Mouse (Mus musculus): ENCODE data around the gene Elf2. TPM values are rescaled to one million over a fixed set of nuclear protein-coding genes. Genes with fewer than 3 reads are reported as not detected.
"Not testable (repeated sequence)": the region's sequence is repeated elsewhere in the genome, so short reads cannot be mapped to it uniquely, and the experiment has no call there.

Elf2 gene
- polyA plus RNA-seq, 1 experiment from 2014 or later: 44.5 TPM

DNA sequence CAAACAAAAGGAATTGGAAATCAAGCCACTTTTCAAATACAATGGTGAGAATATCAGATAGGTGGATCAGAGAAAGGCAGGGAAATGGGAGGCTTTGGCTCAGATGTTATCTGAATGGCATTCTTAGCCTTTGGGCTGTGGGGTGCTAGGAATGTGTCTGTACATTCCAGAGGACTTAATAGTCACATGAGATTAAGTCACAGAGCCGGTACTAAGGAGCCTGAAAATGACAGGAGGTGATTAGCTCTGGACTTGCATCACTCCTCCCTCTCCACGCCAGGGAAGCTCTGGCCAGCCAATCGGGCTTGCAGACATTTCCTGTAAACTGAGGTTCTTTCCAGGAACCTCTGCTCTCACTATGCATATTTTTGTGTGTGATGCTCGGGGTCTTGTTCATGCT lies 119.6 kb downstream of the Elf2 start:
- 27% methylated on average over 4 of the region's 4 CpGs for WGBS (ENCODE audit: insufficient replicate concordance)
- H3K27ac ChIP-seq (ENCODE audit: low read depth, low read length): no peak overlapping the region
- ATAC-seq (replicated peaks; ENCODE audit: insufficient number of reproducible peaks, low FRiP score, low TSS enrichment): no peak
- H3K4me3 ChIP-seq (ENCODE audit: low read depth, low read length): no peak overlapping the region
- no peaks in the 10 kb centered on the region for H3K9me3 ChIP-seq (replicated peaks; ENCODE audit: control insufficient read depth, low read length)
- no peaks in the 10 kb centered on the region for H3K27me3 ChIP-seq (ENCODE audit: control insufficient read depth, insufficient read depth, low read length)
- H3K36me3 ChIP-seq (ENCODE audit: control insufficient read depth, insufficient read depth, low read length): no peaks in the 10 kb centered on the region
- no peak overlapping the region for H3K9ac ChIP-seq (ENCODE audit: low read depth, low read length)
- peaks cover 24% of the 10 kb centered on the region for H3K4me1 ChIP-seq (ENCODE audit: control insufficient read depth, insufficient read depth, low read length)
- H3K4me2 ChIP-seq: no peak overlapping the region

DNA sequence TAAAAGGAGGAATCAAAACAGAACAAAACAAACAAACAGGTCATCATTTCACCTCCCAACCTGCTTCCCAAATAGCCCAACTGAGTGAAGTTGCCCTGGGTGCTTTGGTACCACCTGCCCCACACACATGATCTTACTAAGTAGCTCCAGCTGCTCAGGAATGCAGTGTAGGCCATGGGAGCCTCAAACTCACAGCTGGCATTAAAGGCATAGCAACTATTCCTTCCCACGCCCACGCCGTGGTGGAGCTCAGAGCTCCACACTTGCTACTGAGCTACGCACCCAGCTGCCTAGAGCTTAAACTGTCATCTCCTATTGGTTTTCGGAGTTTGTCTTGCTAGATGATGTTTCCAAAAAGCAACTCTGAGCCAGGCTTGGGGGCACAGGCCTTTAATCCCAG lies 121.2 kb downstream of the Elf2 start:
- Histone ChIP-seq H3K27ac (ENCODE audit: low read depth, low read length) (no peak overlapping the region), H3K4me2 (no peak overlapping the region), H3K4me1 (ENCODE audit: control insufficient read depth, insufficient read depth, low read length) (peaks cover 24% of the 10 kb centered on the region), H3K27me3 (ENCODE audit: control insufficient read depth, insufficient read depth, low read length) (no peaks in the 10 kb centered on the region), H3K9me3 (replicated peaks; ENCODE audit: control insufficient read depth, low read length) (no peaks in the 10 kb centered on the region), H3K9ac (ENCODE audit: low read depth, low read length) (no peak overlapping the region), H3K36me3 (ENCODE audit: control insufficient read depth, insufficient read depth, low read length) (no peaks in the 10 kb centered on the region), H3K4me3 (ENCODE audit: low read depth, low read length) (no peak overlapping the region)
- ATAC-seq (replicated peaks; ENCODE audit: insufficient number of reproducible peaks, low FRiP score, low TSS enrichment): no peak
- 89% methylated on average over 5 of the region's 5 CpGs for WGBS (ENCODE audit: insufficient replicate concordance)

DNA sequence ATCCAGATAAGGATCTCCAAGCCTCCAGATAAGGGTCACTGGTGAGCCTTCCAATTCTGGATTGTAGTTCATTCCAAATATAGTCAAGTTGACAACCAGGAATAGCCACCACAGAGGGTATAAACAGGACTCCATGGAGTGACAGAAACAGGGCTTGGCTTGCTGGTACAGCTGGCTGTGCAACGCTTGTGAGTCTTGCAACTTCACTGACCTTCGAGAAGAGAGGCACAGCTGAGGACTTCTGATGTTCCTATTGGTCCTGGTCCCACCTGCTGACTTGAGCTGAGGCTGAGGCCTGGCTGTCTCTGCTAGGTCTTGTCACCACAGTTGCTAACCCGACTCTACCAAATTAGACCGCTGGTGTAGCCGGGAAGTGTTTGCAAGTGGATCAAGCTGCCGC lies 122.1 kb downstream of the Elf2 start:
- ATAC-seq (replicated peaks; ENCODE audit: insufficient number of reproducible peaks, low FRiP score, low TSS enrichment): not testable (repeated sequence)

DNA sequence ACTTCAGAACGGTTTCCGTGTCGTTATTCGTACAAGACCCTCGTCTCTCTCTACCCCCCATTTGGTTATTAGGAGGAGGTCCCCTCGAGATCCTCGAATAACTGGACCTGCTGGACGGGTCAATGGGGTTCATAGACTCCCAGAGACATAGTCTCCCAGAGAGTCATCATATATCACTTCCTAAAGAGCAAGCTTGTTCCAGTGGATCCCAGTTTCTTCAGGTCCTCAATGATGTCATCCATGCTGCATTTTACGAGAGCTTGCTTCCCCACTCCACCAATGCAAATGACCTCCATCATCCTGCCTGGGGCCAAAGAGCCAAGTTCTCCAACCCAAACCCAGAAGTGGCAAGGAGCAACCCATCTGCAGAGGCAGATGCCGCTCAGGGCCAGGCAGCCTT lies 124.1 kb downstream of the Elf2 start:
- not testable (repeated sequence) for H3K4me3 ChIP-seq (ENCODE audit: low read depth, low read length); H3K9ac ChIP-seq (ENCODE audit: low read depth, low read length); H3K27me3 ChIP-seq (ENCODE audit: control insufficient read depth, insufficient read depth, low read length); H3K36me3 ChIP-seq (ENCODE audit: control insufficient read depth, insufficient read depth, low read length); ATAC-seq (replicated peaks; ENCODE audit: insufficient number of reproducible peaks, low FRiP score, low TSS enrichment); H3K4me2 ChIP-seq; H3K9me3 ChIP-seq (replicated peaks; ENCODE audit: control insufficient read depth, low read length); H3K27ac ChIP-seq (ENCODE audit: low read depth, low read length); H3K4me1 ChIP-seq (ENCODE audit: control insufficient read depth, insufficient read depth, low read length)
- WGBS (ENCODE audit: insufficient replicate concordance): 78% methylated on average over 5 of the region's 10 CpGs

More for the DNA sequence above, 122.1 kb downstream of the Elf2 start:
- H3K4me3 ChIP-seq (ENCODE audit: low read depth, low read length); H3K36me3 ChIP-seq (ENCODE audit: control insufficient read depth, insufficient read depth, low read length); H3K4me2 ChIP-seq; H3K9me3 ChIP-seq (replicated peaks; ENCODE audit: control insufficient read depth, low read length); H3K27ac ChIP-seq (ENCODE audit: low read depth, low read length); H3K27me3 ChIP-seq (ENCODE audit: control insufficient read depth, insufficient read depth, low read length); H3K9ac ChIP-seq (ENCODE audit: low read depth, low read length): not testable (repeated sequence)
- peaks cover 16% of the 10 kb centered on the region for H3K4me1 ChIP-seq (ENCODE audit: control insufficient read depth, insufficient read depth, low read length)
- 79% methylated on average over 6 of the region's 6 CpGs for WGBS (ENCODE audit: insufficient replicate concordance)

DNA sequence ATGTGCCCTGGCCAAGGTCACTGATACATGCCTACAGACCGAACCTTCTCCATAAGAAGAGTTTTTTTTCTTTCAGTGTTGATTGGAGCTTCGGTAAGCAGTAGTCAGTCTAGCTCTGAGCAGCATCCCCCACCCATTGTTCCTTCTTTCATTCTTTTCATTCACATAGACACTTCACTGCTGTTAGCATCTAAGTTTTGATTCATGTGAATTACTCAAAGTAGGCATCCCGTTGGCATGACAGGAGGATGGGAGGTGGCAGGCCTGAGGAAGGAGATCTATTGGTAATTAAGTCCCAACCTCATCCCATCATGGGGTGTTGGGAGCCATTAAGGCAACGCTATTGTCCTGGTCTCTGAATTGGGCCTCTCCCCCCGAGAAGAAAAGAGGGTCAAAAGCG lies 124.8 kb downstream of the Elf2 start:
- Histone ChIP-seq H3K4me2 (no peak overlapping the region), H3K36me3 (ENCODE audit: control insufficient read depth, insufficient read depth, low read length) (no peaks in the 10 kb centered on the region), H3K4me3 (ENCODE audit: low read depth, low read length) (no peak overlapping the region), H3K27me3 (ENCODE audit: control insufficient read depth, insufficient read depth, low read length) (no peaks in the 10 kb centered on the region), H3K27ac (ENCODE audit: low read depth, low read length) (no peak overlapping the region), H3K9ac (ENCODE audit: low read depth, low read length) (no peak overlapping the region), H3K9me3 (replicated peaks; ENCODE audit: control insufficient read depth, low read length) (no peaks in the 10 kb centered on the region), H3K4me1 (ENCODE audit: control insufficient read depth, insufficient read depth, low read length) (no peaks in the 10 kb centered on the region)
- 83% methylated on average over 6 of the region's 6 CpGs for WGBS (ENCODE audit: insufficient replicate concordance)
- no peak for ATAC-seq (replicated peaks; ENCODE audit: insufficient number of reproducible peaks, low FRiP score, low TSS enrichment)

DNA sequence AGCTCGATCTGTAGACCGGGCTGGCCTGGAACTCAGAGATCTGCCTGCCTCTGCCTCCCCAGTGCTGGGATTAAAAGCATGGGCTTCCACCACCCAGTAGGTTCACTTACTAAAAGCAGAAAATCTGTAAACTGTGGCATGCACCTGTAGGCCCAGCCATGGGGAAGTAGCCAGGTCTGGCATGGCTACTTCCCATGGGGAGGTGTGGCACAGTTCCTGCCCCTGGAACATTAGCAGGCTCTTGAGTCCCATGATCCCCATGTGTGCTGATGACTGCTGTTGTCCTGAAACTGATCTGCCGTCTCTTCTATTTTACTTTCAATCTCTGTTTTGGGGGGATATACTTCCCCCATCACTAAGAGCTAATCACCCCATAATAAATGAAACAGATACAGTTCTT lies 127.4 kb downstream of the Elf2 start:
- Histone ChIP-seq H3K9me3 (replicated peaks; ENCODE audit: control insufficient read depth, low read length) (no peaks in the 10 kb centered on the region), H3K27me3 (ENCODE audit: control insufficient read depth, insufficient read depth, low read length) (no peaks in the 10 kb centered on the region), H3K4me2 (no peak overlapping the region), H3K27ac (ENCODE audit: low read depth, low read length) (no peak overlapping the region), H3K36me3 (ENCODE audit: control insufficient read depth, insufficient read depth, low read length) (no peaks in the 10 kb centered on the region), H3K4me1 (ENCODE audit: control insufficient read depth, insufficient read depth, low read length) (0 out of 2 replicates have a peak, but pooled peaks cover 4% of the 10 kb centered on the region), H3K9ac (ENCODE audit: low read depth, low read length) (no peak overlapping the region), H3K4me3 (ENCODE audit: low read depth, low read length) (no peak overlapping the region)
- ATAC-seq (replicated peaks; ENCODE audit: insufficient number of reproducible peaks, low FRiP score, low TSS enrichment): no peak
- 92% methylated on average over 3 of the region's 3 CpGs for WGBS (ENCODE audit: insufficient replicate concordance)

DNA sequence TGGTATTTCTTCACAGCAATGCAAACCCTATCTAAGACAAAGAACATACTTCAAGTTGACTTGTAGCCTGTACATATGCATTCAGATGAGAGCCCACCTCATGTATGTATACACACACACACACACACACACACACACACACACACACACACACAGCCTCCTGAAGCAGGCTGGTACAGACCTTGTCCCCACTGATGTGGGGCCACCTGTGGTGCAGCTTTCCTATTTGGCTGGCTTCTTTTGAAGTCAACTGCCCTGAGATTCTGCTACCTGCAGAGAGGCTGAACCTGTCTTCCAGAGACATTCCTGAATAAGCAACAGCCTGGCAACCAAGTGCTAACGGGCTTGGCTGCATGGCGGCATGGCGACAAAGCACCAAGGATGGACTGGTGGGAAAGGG lies 130.0 kb downstream of the Elf2 start:
- no peak overlapping the region for H3K4me3 ChIP-seq (ENCODE audit: low read depth, low read length)
- no peak overlapping the region for H3K4me2 ChIP-seq
- no peak overlapping the region for H3K9ac ChIP-seq (ENCODE audit: low read depth, low read length)
- H3K27ac ChIP-seq (ENCODE audit: low read depth, low read length): no peak overlapping the region
- no peaks in the 10 kb centered on the region for H3K36me3 ChIP-seq (ENCODE audit: control insufficient read depth, insufficient read depth, low read length)
- WGBS (ENCODE audit: insufficient replicate concordance): 95% methylated on average over 3 of the region's 3 CpGs
- no peak for ATAC-seq (replicated peaks; ENCODE audit: insufficient number of reproducible peaks, low FRiP score, low TSS enrichment)
- H3K27me3 ChIP-seq (ENCODE audit: control insufficient read depth, insufficient read depth, low read length): no peaks in the 10 kb centered on the region
- H3K4me1 ChIP-seq (ENCODE audit: control insufficient read depth, insufficient read depth, low read length): 0 out of 2 replicates have a peak, but pooled peaks cover 5% of the 10 kb centered on the region
- no peaks in the 10 kb centered on the region for H3K9me3 ChIP-seq (replicated peaks; ENCODE audit: control insufficient read depth, low read length)

DNA sequence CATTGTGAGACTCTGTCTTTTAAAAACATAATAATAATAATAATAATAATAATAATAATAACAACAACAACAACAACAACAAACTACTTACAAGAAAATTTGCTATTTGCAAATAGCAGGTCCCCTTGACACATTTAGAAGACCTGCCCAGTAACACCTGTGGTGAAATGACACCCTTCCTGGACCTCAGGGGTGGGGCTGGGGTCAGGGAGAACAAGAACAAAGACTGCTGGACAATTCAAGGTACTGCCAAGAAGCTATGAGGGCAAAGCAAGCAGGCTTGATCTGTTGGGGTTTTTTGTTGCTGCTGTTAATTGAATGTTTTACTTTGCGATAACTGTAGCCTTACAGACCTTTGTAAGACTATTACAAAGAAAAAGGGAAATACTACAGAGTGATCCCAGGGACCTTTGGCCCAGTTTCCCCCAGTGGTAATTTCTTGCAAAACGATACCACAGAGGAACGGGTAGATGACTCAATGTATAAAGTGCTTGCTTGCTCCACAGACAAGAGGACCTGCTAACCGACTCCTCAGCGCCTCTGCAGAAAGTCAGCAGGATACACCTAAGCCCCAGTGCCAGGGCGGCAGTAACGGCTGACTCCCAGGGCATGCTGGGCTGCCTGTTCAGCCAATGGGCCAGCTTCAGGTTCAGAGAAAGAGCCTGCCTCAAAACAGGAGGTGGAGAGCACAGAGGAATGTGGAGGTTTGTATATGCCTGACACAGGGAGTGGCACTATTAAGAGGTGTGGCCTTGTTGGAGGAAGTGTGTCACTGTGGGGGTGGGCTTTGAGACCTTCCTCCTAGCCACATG lies 130.8 kb downstream of the Elf2 start:
- no peak overlapping the region for H3K4me2 ChIP-seq
- WGBS (ENCODE audit: insufficient replicate concordance): 84% methylated on average over 7 of the region's 7 CpGs
- ATAC-seq (replicated peaks; ENCODE audit: insufficient number of reproducible peaks, low FRiP score, low TSS enrichment): no peak

DNA sequence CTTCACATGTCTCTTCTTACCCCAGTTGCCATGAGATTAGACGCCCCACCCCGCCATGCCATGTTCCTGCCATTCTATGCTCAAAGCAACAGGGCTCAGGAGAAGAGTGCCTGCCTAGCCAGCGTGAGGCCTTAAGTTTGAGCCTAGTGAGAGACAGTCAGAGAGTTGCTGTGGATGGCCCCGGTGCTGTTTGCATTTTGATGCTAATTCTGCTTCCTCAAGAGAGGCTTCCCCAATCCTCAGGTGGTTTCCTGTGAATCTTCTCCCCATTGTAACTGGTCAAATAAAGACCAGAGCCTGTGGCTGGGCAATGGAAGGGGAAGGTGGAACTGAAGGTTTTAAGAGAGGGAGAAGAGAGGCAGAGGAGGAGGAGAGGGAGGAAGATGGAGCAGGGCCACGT lies 131.8 kb downstream of the Elf2 start:
- no peak for ATAC-seq (replicated peaks; ENCODE audit: insufficient number of reproducible peaks, low FRiP score, low TSS enrichment)
- Histone ChIP-seq H3K4me2 (no peak overlapping the region), H3K36me3 (ENCODE audit: control insufficient read depth, insufficient read depth, low read length) (no peaks in the 10 kb centered on the region), H3K27me3 (ENCODE audit: control insufficient read depth, insufficient read depth, low read length) (no peaks in the 10 kb centered on the region), H3K9ac (ENCODE audit: low read depth, low read length) (no peak overlapping the region), H3K9me3 (replicated peaks; ENCODE audit: control insufficient read depth, low read length) (no peaks in the 10 kb centered on the region), H3K4me1 (ENCODE audit: control insufficient read depth, insufficient read depth, low read length) (0 out of 2 replicates have a peak, but pooled peaks cover 5% of the 10 kb centered on the region), H3K27ac (ENCODE audit: low read depth, low read length) (no peak overlapping the region), H3K4me3 (ENCODE audit: low read depth, low read length) (no peak overlapping the region)
- WGBS (ENCODE audit: insufficient replicate concordance): 60% methylated on average over 5 of the region's 5 CpGs

More for the DNA sequence above, 130.8 kb downstream of the Elf2 start:
- Histone ChIP-seq H3K36me3 (ENCODE audit: control insufficient read depth, insufficient read depth, low read length) (no peaks in the 10 kb centered on the region), H3K27ac (ENCODE audit: low read depth, low read length) (no peak overlapping the region), H3K9ac (ENCODE audit: low read depth, low read length) (no peak overlapping the region), H3K27me3 (ENCODE audit: control insufficient read depth, insufficient read depth, low read length) (no peaks in the 10 kb centered on the region), H3K9me3 (replicated peaks; ENCODE audit: control insufficient read depth, low read length) (no peaks in the 10 kb centered on the region), H3K4me1 (ENCODE audit: control insufficient read depth, insufficient read depth, low read length) (0 out of 2 replicates have a peak, but pooled peaks cover 5% of the 10 kb centered on the region), H3K4me3 (ENCODE audit: low read depth, low read length) (no peak overlapping the region)
